Mouse (Mus musculus) stomach, postnatal 0 days (tissue): ENCODE results near the gene Slc4a7.

ENCODE experiments used
- CTCF ChIP-seq: IDR thresholded peaks from 2 replicates; pipeline ENCODE4 v1.5.1; 2016; ENCODE audit warnings: antibody characterized with exemption, low read depth, mild to moderate bottlenecking, moderate library complexity
- EP300 ChIP-seq: optimal IDR thresholded peaks from 2 replicates; pipeline ENCODE3; 2016; ENCODE audit warnings: antibody characterized with exemption

GRCm38 (mm10) chr14:14701710-14702329 is at the start of gene Slc4a7:
- TF ChIP-seq CTCF (no peak), EP300 (no peak)
